Mouse (Mus musculus): ENCODE data around the gene Ppp1ca. TPM values are rescaled to one million over a fixed set of nuclear protein-coding genes. Genes with fewer than 3 reads are reported as not detected.
A peak's percentile ranks its signal among the peaks of the same experiment; 100 is the strongest.

Gene Ppp1ca
- polyA plus RNA-seq, 1 experiment from 2014 or later, result 799 TPM

GRCm38 (mm10) chr19:4154437-4155222 is 37.2 kb upstream of the Ppp1ca start:
- H3K27ac ChIP-seq (ENCODE audit: low read length), result no peak overlapping the region
- no peak overlapping the region for H3K4me2 ChIP-seq (ENCODE audit: low read depth, low read length)
- H3K9me3 ChIP-seq (ENCODE audit: control insufficient read depth, low read length), result no peaks in the 10 kb centered on the region
- H3K36me3 ChIP-seq (ENCODE audit: control insufficient read depth, insufficient read depth, low read length), result peaks cover 37% of the 10 kb centered on the region
- peaks cover 15% of the 10 kb centered on the region for H3K4me1 ChIP-seq (ENCODE audit: control insufficient read depth, insufficient read depth, low read length)
- no peak for ATAC-seq
- H3K27me3 ChIP-seq (replicated peaks; ENCODE audit: control insufficient read depth, insufficient read depth, low read length), result no peaks in the 10 kb centered on the region
- H3K4me3 ChIP-seq (ENCODE audit: low read length), result no peak overlapping the region
- H3K9ac ChIP-seq (ENCODE audit: low read depth, low read length), result no peak overlapping the region
- whole genome bisulfite sequencing, result 77% methylated on average over 13 of the region's 13 CpGs

DNA sequence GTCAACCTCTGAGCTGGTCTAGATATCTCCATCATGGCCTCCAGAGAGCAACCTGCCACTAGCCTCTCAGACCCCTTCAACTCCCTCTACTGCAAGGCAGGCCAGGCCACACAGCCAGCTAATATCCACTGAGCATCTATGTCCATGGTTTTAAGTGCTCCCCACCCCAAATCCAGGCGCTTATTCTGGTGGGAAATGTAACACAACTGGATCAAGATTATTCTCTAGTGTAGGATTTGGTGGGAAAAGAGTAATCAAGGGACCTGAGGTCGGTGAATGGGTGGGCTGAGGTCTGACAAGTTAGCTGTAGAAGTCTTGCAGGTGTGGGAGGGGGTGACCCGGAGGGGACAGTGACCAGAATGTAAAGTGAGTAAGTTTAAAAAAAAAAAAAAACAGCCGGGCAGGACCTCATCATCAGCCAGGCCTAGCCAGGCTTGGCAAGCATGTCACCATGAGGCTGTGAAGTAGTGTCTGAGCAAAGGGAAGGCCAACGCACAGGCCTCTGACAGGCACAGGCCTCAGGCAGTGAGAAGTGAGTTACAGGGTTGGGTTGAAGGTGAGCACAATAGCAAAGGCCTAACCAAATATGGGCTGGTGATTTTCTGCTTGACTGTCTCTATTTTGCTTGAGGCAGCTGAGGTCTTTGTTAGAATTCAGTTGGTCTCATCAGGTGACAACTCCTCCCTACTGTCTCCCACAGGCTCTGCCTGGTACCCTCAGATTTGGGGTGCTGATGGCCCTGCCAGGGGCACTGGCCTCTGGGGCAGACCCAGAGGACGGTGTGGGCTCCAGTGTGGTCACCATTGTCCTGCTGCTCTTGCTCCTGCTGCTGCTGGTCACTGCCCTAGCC is 36.4 kb upstream of the Ppp1ca start:
- Histone ChIP-seq H3K9me3 (ENCODE audit: control insufficient read depth, low read length) (no peaks in the 10 kb centered on the region), H3K4me1 (ENCODE audit: control insufficient read depth, insufficient read depth, low read length) (peaks cover 7% of the 10 kb centered on the region; the same call in 1 of the 2 replicates), H3K27me3 (replicated peaks; ENCODE audit: control insufficient read depth, insufficient read depth, low read length) (no peaks in the 10 kb centered on the region), H3K4me3 (ENCODE audit: low read length) (no peak overlapping the region), H3K4me2 (ENCODE audit: low read depth, low read length) (no peak overlapping the region), H3K27ac (ENCODE audit: low read length) (no peak overlapping the region), H3K9ac (ENCODE audit: low read depth, low read length) (no peak overlapping the region), H3K36me3 (ENCODE audit: control insufficient read depth, insufficient read depth, low read length) (peaks cover 36% of the 10 kb centered on the region)
- no peak for ATAC-seq
- 73% methylated on average over 6 of the region's 6 CpGs for whole genome bisulfite sequencing

DNA sequence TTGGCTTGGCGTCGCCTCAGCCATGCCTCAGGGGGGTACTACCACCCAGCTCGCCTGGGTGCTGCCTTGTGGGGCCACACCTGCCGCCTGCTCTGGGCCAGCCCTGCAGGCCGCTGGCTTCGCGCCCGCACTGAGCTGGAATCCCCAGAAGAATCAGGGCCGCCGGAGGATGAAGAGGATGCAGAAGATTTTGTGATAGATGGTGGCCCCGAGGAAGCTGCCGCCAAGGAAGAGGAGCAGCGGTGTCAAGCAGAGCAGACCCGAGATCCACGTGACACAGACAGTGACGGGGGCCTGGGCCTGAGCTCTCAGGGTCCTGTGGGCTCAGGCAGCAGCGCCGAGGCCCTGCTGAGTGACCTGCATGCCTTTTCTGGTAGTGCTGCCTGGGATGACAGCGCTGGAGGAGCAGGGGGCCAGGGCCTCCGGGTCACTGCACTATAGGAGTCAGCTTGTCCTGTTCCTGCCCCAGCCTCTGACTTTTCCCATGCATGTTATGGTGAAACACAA is 35.7 kb upstream of the Ppp1ca start:
- H3K9me3 ChIP-seq (ENCODE audit: control insufficient read depth, low read length), result no peaks in the 10 kb centered on the region
- H3K27ac ChIP-seq (ENCODE audit: low read length), result no peak overlapping the region
- no peak overlapping the region for H3K4me2 ChIP-seq (ENCODE audit: low read depth, low read length)
- 78% methylated on average over 20 of the region's 20 CpGs for WGBS
- H3K27me3 ChIP-seq (replicated peaks; ENCODE audit: control insufficient read depth, insufficient read depth, low read length), result no peaks in the 10 kb centered on the region
- 0 out of 2 replicates have a peak, but pooled peaks cover 1% of the 10 kb centered on the region for H3K4me1 ChIP-seq (ENCODE audit: control insufficient read depth, insufficient read depth, low read length)
- H3K9ac ChIP-seq (ENCODE audit: low read depth, low read length), result no peak overlapping the region
- H3K4me3 ChIP-seq (ENCODE audit: low read length), result no peak overlapping the region
- ATAC-seq, result no peak
- H3K36me3 ChIP-seq (ENCODE audit: control insufficient read depth, insufficient read depth, low read length), result peaks cover 29% of the 10 kb centered on the region

DNA sequence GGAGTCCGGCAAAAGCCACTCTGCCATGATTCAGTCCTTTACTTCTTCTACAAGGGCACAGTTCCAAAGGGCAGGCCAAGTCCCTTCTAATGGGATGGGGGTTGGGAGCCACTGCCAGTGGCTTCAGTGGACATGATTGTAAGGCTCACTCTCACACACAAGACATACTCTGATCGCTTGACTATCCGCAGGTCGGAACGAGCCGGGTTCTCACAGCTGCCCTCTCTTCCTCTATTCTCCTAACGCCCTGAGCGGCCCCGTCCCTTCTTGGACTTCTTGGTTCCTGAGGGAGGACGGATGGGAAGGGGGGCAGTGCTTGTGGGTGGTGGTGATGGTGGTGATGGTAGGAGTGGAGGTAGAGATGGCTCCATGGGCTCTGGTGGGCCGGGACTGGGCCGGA is 35.1 kb upstream of the Ppp1ca start:
- H3K27ac ChIP-seq (ENCODE audit: low read length), result no peak overlapping the region
- no peaks in the 10 kb centered on the region for H3K9me3 ChIP-seq (ENCODE audit: control insufficient read depth, low read length)
- no peak overlapping the region for H3K9ac ChIP-seq (ENCODE audit: low read depth, low read length)
- H3K4me2 ChIP-seq (ENCODE audit: low read depth, low read length), result no peak overlapping the region
- ATAC-seq, result no peak
- H3K27me3 ChIP-seq (replicated peaks; ENCODE audit: control insufficient read depth, insufficient read depth, low read length), result no peaks in the 10 kb centered on the region
- no peak overlapping the region for H3K4me3 ChIP-seq (ENCODE audit: low read length)
- H3K36me3 ChIP-seq (ENCODE audit: control insufficient read depth, insufficient read depth, low read length), result peaks cover 25% of the 10 kb centered on the region
- WGBS, result 86% methylated on average over 12 of the region's 12 CpGs
- H3K4me1 ChIP-seq (ENCODE audit: control insufficient read depth, insufficient read depth, low read length), result no peaks in the 10 kb centered on the region

- H3K36me3 ChIP-seq (ENCODE audit: control insufficient read depth, insufficient read depth, low read length), result peaks cover 19% of the 10 kb centered on the region
- no peak overlapping the region for H3K9ac ChIP-seq (ENCODE audit: low read depth, low read length)
- H3K9me3 ChIP-seq (ENCODE audit: control insufficient read depth, low read length), result no peaks in the 10 kb centered on the region
- 97% methylated on average over 8 of the region's 8 CpGs for WGBS
- ATAC-seq, result no peak
- H3K27ac ChIP-seq (ENCODE audit: low read length), result no peak overlapping the region
- no peaks in the 10 kb centered on the region for H3K27me3 ChIP-seq (replicated peaks; ENCODE audit: control insufficient read depth, insufficient read depth, low read length)
- H3K4me3 ChIP-seq (ENCODE audit: low read length), result no peak overlapping the region
- H3K4me2 ChIP-seq (ENCODE audit: low read depth, low read length), result no peak overlapping the region
- peaks cover 9% of the 10 kb centered on the region for H3K4me1 ChIP-seq (ENCODE audit: control insufficient read depth, insufficient read depth, low read length)
Measured at GRCm38 (mm10) chr19:4159049-4159448, 32.8 kb upstream of the Ppp1ca start.

DNA sequence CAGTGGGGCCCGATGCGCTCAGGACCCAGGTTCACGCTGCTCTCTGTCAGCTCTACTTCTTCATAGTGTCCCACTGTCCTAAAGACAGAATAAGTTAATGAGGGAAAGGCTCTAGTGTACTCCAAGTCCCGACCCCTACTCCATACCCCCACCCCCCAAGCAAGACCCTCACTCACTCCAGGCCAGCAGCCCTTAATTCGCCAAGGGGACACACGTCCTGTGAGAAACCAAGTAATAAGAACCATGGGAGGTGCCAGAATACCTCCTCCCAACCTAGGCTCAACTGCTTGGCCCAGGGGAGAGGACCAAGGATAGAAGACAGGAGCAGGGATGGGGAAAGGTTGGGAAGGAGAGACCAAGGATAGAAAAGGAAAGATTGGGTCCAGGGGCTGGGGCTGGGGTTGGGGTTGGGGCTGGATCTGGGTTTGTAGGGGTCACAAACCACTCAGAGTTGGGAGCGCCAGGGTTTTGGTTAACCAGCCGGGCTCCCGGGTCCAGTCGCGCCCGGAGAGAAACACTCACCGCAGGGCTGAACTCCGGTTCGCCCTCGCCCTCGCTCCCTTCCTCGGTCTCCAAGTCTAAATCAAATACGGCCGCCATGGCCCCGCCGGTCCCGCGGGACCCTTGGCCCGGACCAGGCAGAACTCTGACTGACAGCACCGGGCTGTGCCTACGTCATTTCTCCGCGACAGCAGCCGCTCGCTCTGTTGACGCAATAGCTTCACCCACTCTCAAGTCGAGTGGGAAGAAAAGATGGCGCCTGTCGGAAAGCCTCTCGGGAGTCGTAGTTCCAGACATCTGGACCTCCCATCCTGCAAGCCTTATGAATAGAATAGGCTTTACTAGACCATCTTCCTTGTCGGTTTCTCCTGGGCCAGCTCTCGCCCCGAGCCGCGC is 29.0 kb upstream of the Ppp1ca start, which contains the start of gene Rps6kb2:
Gene Rps6kb2 (minus strand): TSS at position 709 of the 897 bp plus-strand sequence.
- H3K9me3 ChIP-seq (ENCODE audit: control insufficient read depth, low read length), result no peaks in the 10 kb centered on the region
- H3K27ac ChIP-seq (ENCODE audit: low read length), result peak within 1 kb of the TSS; percentile 34
- peak; percentile 84 for ATAC-seq
- peaks cover 12% of the 10 kb centered on the region for H3K4me1 ChIP-seq (ENCODE audit: control insufficient read depth, insufficient read depth, low read length)
- 7% methylated on average over 42 of the region's 42 CpGs for WGBS
- H3K9ac ChIP-seq (ENCODE audit: low read depth, low read length), result peak within 1 kb of the TSS; percentile 85
- peaks cover 7% of the 10 kb centered on the region; the same call in 1 of the 2 replicates for H3K36me3 ChIP-seq (ENCODE audit: control insufficient read depth, insufficient read depth, low read length)
- H3K4me3 ChIP-seq (ENCODE audit: low read length), result peak within 1 kb of the TSS; percentile 76
- no peaks in the 10 kb centered on the region for H3K27me3 ChIP-seq (replicated peaks; ENCODE audit: control insufficient read depth, insufficient read depth, low read length)
- H3K4me2 ChIP-seq (ENCODE audit: low read depth, low read length), result peak within 1 kb of the TSS; percentile 95

- peaks cover 12% of the 10 kb centered on the region for H3K4me1 ChIP-seq (ENCODE audit: control insufficient read depth, insufficient read depth, low read length)
- ATAC-seq, result peak; percentile 35; the same call in 1 of the 2 replicates
- WGBS, result 31% methylated on average over 4 of the region's 4 CpGs
- H3K27ac ChIP-seq (ENCODE audit: low read length), result peak overlapping the region; percentile 34
- H3K36me3 ChIP-seq (ENCODE audit: control insufficient read depth, insufficient read depth, low read length), result peaks cover 7% of the 10 kb centered on the region; the same call in 1 of the 2 replicates
- no peaks in the 10 kb centered on the region for H3K27me3 ChIP-seq (replicated peaks; ENCODE audit: control insufficient read depth, insufficient read depth, low read length)
- no peaks in the 10 kb centered on the region for H3K9me3 ChIP-seq (ENCODE audit: control insufficient read depth, low read length)
- H3K4me3 ChIP-seq (ENCODE audit: low read length), result peak overlapping the region; percentile 76
- H3K9ac ChIP-seq (ENCODE audit: low read depth, low read length), result peak overlapping the region; percentile 85
- H3K4me2 ChIP-seq (ENCODE audit: low read depth, low read length), result peak overlapping the region; percentile 49
Measured at GRCm38 (mm10) chr19:4163543-4163887, 28.4 kb upstream of the Ppp1ca start.

DNA sequence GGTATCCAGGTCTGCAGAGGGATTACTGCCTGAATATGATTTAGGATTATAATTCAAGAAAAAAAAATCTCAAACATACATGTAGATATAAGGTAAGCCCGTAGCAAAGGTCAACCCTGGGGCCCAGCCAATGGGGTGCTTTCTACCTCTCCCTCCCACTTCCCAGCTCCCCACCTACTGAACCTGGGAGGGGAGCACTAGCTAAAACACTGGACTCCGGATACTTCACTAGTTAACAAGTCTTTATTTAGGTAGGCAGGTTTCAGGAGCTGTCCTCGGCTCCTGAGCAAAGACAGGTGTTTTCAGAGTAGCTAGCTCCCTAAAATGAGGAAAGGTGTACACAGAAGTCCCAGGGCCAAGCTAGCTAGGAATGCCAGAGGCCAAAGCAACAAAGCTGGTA is 27.8 kb upstream of the Ppp1ca start:
- H3K27me3 ChIP-seq (replicated peaks; ENCODE audit: control insufficient read depth, insufficient read depth, low read length), result no peaks in the 10 kb centered on the region
- H3K9me3 ChIP-seq (ENCODE audit: control insufficient read depth, low read length), result no peaks in the 10 kb centered on the region
- peaks cover 12% of the 10 kb centered on the region for H3K4me1 ChIP-seq (ENCODE audit: control insufficient read depth, insufficient read depth, low read length)
- no peak overlapping the region for H3K27ac ChIP-seq (ENCODE audit: low read length)
- 71% methylated on average over 3 of the region's 3 CpGs for WGBS
- ATAC-seq, result no peak
- 0 out of 2 replicates have a peak overlapping the region, but pooled peaks have one; percentile 8 for H3K9ac ChIP-seq (ENCODE audit: low read depth, low read length)
- no peak overlapping the region for H3K4me2 ChIP-seq (ENCODE audit: low read depth, low read length)
- no peak overlapping the region for H3K4me3 ChIP-seq (ENCODE audit: low read length)
- peaks cover 6% of the 10 kb centered on the region; the same call in 1 of the 2 replicates for H3K36me3 ChIP-seq (ENCODE audit: control insufficient read depth, insufficient read depth, low read length)
